Mouse (Mus musculus): Measurements from ENCODE around the gene Arfgap1. TPM values are rescaled to one million over a fixed set of nuclear protein-coding genes. Genes with fewer than 3 reads are reported as not detected.

Arfgap1 gene
- total RNA-seq, 2 experiments from 2014 or later, result 127 to 128 TPM

Other genes with a start within 250 kb of the Arfgap1 start
- gene Slc17a9, start 242.0 kb upstream of the Arfgap1 start, total RNA-seq (2021), result under 1 TPM; 0.28 to 0.77 TPM
- gene Bhlhe23, start 190.3 kb upstream of the Arfgap1 start, total RNA-seq (2021), result under 1 TPM; 0.30 to 0.45 TPM
- 10 to 100 TPM; 62.7 to 67.6 TPM for gene Ythdf1, start 46.3 kb upstream of the Arfgap1 start, total RNA-seq (2021)
- not detected for gene Birc7, start 38.2 kb upstream of the Arfgap1 start, total RNA-seq (2021)
- gene Nkain4, start 12.5 kb upstream of the Arfgap1 start, total RNA-seq (2021), result 10 to 100 TPM; 39.3 to 39.9 TPM
- gene Col20a1, start 19.3 kb downstream of the Arfgap1 start, total RNA-seq (2021), result under 1 TPM; 0.87 to 0.94 TPM
- 10 to 100 TPM; 40.5 to 44.1 TPM for gene Chrna4, start 76.3 kb downstream of the Arfgap1 start, total RNA-seq (2021)
- gene Kcnq2, start 168.1 kb downstream of the Arfgap1 start, total RNA-seq (2021), result 100 to 1,000 TPM; 178 to 181 TPM
- 100 to 1,000 TPM; 898 to 906 TPM for gene Eef1a2, start 189.8 kb downstream of the Arfgap1 start, total RNA-seq (2021)
- gene Ppdpf, start 220.0 kb downstream of the Arfgap1 start, total RNA-seq (2021), result 100 to 1,000 TPM; 111 to 117 TPM
- not detected for gene Ptk6, start 235.6 kb downstream of the Arfgap1 start, total RNA-seq (2021)
- under 1 TPM; 0.21 to 0.22 TPM for gene Srms, start 246.0 kb downstream of the Arfgap1 start, total RNA-seq (2021)

Data from left cerebral cortex, postnatal 10 days (tissue).